Mouse (Mus musculus): Measurements from ENCODE around the gene Caprin1.

The Caprin1 gene

GRCm38 (mm10) chr2:103728027-103728540, 69.4 kb downstream of the Caprin1 start:
- DNase-seq (ENCODE audit: low read depth, low spot score) = no peak

- DNase-seq (ENCODE audit: low read depth, low spot score) = no peak
These were observed 72.9 kb downstream of the Caprin1 start for GRCm38 (mm10) chr2:103724521-103724920.

GRCm38 (mm10) chr2:103719292-103719646, 78.2 kb downstream of the Caprin1 start:
- no peak for DNase-seq (ENCODE audit: low read depth, low spot score)

- DNase-seq (ENCODE audit: low read depth, low spot score) = peak; percentile 82
These were observed 78.7 kb downstream of the Caprin1 start for GRCm38 (mm10) chr2:103718594-103719291.

GRCm38 (mm10) chr2:103714412-103714811, 83.0 kb downstream of the Caprin1 start:
- DNase-seq (ENCODE audit: low read depth, low spot score) = no peak

- DNase-seq (ENCODE audit: low read depth, low spot score) = no peak
These were observed 83.6 kb downstream of the Caprin1 start for GRCm38 (mm10) chr2:103713831-103714230.

Data from brain, adult 2 months (tissue).